Mouse (Mus musculus) natural killer cell, adult 2 months (primary cell): Measurements from ENCODE around the gene Tfb2m.

Source experiments
- DNase-seq, 2 experiments: peaks; one replicate each; pipeline ENCODE4 v3.0.0; 2022; ENCODE audit warnings: low spot score in 2 of 2

The Tfb2m gene

GRCm38 (mm10) chr1:179545768-179546550 is at the start of gene Tfb2m, which contains the start of gene Cnst:
Gene Tfb2m, minus strand, starts transcription at chr1:179546267.
Gene Cnst, plus strand, starts transcription at chr1:179546370.
- DNase-seq: peak; percentile 97

- no peak for DNase-seq
Observed at GRCm38 (mm10) chr1:179592972-179593371, 46.9 kb upstream of the Tfb2m start.

DNA sequence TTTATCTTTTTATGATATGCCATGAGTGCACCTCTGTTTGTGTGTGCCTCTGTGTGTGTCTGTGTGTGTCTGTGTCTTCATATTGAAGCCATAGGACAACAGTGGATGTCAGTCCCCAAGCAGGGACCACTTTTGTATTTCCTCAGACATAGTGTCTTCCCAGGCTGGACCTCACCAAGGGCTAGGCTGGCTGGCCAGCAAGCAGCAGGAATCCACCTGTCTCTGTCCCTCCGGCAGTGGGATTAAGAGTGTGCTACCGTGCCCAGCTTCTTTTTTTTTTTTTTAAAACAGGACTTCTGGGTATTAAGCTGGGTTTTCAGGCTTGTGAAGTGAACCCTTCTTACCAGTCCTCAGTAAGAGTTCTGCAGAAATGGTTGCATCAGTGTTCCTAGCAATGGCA is 46.1 kb upstream of the Tfb2m start:
- no peak for DNase-seq

GRCm38 (mm10) chr1:179591639-179592038 is 45.6 kb upstream of the Tfb2m start:
- no peak for DNase-seq

GRCm38 (mm10) chr1:179588230-179588629 is 42.2 kb upstream of the Tfb2m start:
- DNase-seq: no peak

- DNase-seq: no peak
Observed at GRCm38 (mm10) chr1:179586430-179587095, 40.5 kb upstream of the Tfb2m start.

DNA sequence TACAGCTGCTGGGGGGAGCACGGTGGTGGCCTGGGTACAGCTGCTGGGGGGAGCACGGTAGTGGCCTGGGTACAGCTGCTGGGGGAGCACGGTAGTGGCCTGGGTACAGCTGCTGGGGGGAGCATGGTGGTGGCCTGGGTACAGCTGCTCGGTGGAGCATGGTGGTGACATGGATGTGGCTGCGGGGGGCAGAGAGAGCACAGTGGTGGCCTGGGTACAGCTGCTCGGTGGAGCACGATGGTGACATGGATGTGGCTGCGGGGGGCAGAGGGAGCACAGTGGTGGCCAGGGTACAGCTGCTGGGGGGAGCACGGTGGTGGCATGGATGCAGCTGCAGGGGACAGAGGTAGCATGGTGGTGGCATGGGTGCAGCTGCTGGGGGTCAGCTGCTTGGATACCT is 39.6 kb upstream of the Tfb2m start:
- no peak for DNase-seq

DNA sequence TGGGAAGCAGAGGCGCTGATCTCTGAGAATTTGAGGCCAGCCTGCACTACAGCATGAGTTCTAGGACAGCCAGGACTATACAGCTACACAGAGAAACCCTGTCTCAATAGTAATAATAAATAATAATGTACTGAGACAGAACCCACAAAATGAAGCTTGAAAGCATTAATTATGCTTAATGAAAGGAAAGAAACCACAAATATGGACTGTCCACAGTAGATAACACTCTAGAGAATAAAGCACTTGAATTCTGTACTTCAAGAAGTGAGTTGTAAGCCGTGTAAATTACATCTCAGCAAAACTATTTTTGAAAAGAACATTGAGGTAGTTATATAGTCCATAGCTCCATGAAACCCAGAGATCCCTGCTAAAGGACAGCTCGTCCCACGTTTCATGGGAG is 38.2 kb upstream of the Tfb2m start:
- no peak for DNase-seq

DNA sequence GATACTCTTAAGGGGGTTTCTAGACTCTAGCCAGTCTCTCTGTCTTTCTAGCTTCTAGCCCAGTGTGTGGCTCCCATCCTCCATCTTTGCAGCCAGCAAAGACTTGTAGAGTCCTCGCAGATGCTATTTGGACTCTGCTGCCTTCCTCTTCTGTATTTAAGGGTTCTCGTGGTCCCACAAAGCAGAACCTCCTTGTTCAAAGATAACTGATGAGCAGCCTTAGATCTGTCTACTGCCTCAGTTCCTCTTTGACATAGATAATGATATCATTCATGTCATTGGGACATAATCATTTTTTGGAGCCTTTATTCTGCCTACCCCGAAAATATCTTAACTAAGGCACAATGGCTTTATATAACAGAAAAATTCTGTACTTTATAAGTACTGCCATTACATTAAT is 37.0 kb upstream of the Tfb2m start:
- no peak for DNase-seq

DNA sequence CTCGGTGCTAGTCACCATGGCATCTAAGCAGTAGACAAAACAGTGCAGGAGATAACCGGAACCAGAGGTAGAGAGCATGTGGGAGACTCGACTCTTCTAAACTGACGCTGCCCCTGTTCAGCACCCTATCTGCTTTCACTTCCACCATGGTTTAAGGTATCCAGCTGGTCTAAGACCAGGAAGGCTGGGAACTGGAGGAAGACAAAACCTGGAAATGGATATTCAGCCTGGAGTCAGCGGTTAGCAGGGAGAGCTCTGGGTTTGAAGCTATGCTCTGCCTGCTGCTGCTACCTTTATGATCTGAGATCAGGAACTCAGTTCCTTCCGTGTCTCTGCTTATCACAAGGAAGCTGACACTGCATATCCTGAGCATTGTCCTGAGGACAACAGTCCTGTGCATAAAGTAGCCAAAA is 36.0 kb upstream of the Tfb2m start:
- no peak for DNase-seq

- no peak for DNase-seq
Observed at GRCm38 (mm10) chr1:179581422-179581821, 35.4 kb upstream of the Tfb2m start.

DNA sequence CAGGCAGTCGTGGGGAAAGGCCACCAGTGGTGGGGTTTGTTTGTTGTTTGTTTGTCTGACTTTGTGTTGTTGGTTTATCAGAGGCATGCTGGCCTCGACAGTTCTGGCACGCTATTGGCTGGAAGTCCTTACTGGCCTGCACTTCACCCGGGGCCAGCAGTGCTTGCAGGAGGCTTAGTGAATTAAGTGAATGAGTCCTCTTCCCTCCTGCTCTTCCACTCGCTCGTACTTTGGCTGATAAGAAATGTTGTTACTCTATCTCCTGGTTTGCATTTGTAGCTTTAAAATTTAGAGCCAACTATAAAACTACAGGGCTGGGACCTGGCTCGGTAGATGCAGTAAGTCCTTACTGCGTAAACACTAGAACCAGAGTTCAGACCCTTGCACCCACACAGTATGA is 34.1 kb upstream of the Tfb2m start:
- no peak for DNase-seq

- DNase-seq: peak in 1 of 2 experiments; percentile 8
Observed at GRCm38 (mm10) chr1:179578625-179579024, 32.6 kb upstream of the Tfb2m start.

DNA sequence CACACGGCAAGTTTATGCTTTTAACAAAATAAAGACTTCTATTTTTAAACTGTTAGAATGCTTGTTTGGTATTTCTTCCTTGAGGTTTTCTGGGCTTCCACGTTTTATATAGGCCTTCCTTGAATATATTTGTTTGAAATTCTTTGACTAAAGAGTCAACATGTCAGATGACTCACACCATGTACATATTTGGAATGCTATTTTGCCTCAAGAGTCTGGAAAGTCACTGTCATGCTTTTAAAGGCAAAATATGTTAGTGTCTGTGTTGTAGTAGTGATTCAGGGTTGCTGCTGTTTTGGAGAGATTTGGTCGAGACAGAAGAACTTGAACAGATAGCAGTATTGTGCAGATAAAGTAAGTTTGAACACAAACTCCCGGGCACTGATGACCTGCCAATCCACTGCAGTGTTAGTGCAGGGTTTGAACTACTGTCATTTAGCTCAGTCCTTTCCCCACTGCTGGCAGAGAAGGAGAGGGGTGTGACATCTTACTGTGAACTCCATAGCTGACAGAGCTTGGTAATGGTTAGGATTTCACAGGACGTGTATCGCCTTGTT is 27.7 kb upstream of the Tfb2m start:
- no peak for DNase-seq

GRCm38 (mm10) chr1:179571686-179572085 is 25.6 kb upstream of the Tfb2m start:
- DNase-seq: no peak

- no peak for DNase-seq
Observed at GRCm38 (mm10) chr1:179570482-179570881, 24.4 kb upstream of the Tfb2m start.

DNA sequence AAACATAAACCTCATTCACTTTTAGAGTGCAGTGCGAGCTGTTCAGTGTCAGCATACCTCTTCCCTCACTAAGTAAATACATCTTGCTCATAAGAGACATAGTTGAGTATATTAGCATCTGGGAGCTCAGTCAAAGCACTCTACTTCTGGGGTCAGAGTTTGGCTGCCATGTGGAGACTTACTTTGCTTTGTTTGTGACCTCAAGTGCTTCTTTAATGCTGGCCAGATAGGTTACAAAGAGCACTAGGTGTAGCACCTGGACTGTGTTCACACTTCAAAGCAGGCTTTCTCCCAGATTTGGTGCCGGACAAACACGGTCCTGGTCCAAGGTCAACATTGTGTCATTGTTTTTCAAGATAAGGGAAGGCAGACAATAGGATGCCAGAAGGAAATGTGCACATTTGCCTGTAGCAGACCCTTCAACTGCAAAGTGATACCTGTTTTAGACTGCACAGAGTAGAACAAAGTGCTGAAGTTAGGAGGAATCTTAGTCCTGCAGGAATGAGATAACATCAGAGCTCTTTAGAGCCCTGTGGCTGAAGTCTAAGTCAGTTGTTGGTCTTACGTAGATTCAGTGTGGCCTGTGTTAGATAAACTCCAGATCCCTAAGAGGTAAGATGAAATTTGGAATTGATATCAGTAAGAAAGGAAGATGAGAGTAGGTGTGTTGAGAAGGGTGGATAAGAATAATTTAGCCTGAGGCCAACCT is 22.8 kb upstream of the Tfb2m start:
- no peak for DNase-seq

DNA sequence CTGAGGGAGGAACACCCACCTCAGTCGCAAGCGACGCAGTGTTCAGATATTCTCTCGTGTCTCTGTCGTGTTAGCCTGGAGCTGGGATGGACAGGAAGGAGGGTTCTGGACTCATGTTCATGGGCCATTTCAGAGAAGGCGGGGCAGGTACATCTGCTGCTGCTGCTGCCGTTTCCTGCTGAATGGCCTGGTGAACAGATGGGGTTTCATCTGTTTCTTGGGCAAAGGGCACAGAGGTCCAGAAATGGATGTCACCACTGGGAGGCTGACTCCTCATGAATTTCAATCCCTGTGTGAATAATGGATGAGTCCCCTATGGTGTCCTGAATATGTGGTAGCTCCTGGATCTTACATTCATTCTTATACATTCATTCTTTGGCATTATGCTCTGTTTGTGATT is 21.5 kb upstream of the Tfb2m start:
- DNase-seq: no peak

- no peak for DNase-seq
Observed at GRCm38 (mm10) chr1:179563926-179564325, 17.9 kb upstream of the Tfb2m start.

DNA sequence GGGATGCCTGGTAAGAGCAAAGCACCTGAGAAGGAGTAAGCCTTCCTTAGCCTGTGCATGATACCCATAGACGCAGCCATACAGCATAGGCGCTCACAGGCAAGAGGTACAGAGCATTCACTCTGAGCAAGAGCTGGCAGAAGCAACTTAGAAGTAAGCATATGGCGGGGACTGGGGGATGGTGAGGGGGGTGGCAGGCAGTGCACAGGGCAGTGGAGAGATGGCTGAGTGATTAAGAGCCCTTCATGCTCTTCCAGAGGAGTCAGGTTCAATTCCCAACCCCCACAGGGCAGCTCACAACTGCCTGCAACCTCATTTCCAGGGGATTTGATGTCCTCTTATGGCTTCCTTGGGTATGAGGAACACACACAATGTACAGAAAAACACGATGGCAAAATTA is 17.1 kb upstream of the Tfb2m start:
- no peak for DNase-seq

DNA sequence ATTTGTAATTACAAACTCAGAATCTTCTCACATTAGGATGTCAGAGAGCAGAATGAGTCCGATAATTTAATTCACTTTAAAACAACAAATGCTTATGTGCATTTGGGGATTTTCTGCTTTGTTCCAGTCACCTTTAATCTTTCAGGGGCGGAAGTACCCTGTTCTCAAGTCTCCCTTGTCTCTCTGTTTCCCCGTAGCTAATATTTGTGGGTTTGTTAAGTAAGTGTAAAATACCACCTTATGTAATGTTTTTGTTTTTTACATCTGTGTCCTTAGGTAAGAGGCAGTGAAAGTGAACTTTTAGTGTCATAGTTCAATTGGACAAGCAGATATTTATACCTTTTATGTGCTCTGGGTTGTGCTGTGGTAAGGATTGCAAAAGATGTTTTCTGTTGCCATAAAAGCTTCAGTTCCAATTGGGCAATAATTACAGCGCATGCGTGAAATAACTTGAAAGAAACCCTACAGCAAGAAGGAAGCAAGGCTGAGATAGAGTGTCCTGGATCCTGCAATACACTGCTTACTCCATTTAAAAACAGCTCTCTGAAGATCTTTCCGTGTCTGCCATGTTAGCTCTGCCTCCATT is 14.9 kb upstream of the Tfb2m start:
- no peak for DNase-seq
